Mouse (Mus musculus): Measurements from ENCODE around the gene D630023F18Rik.

D630023F18Rik gene

GRCm38 (mm10) chr1:65109756-65110435, 13.1 kb downstream of the D630023F18Rik start:
- no peak for DNase-seq (ENCODE audit: low spot score)

- no peak for DNase-seq (ENCODE audit: low spot score)
Measured at GRCm38 (mm10) chr1:65109196-65109595, 13.8 kb downstream of the D630023F18Rik start.

- no peak for DNase-seq (ENCODE audit: low spot score)
Measured at GRCm38 (mm10) chr1:65107654-65108279, 15.2 kb downstream of the D630023F18Rik start.

GRCm38 (mm10) chr1:65103273-65103672, 19.7 kb downstream of the D630023F18Rik start, which contains the start of gene Cryga:
TSS of gene Cryga (minus strand) at chr1:65103373.
- DNase-seq (ENCODE audit: low spot score) = no peak

- no peak for DNase-seq (ENCODE audit: low spot score)
Measured at GRCm38 (mm10) chr1:65096953-65097352, 26.1 kb downstream of the D630023F18Rik start.

GRCm38 (mm10) chr1:65091566-65091965, 31.4 kb downstream of the D630023F18Rik start:
- DNase-seq (ENCODE audit: low spot score) = no peak

GRCm38 (mm10) chr1:65090370-65090769, 32.6 kb downstream of the D630023F18Rik start:
- DNase-seq (ENCODE audit: low spot score) = peak; percentile 75

GRCm38 (mm10) chr1:65088567-65089356, 34.3 kb downstream of the D630023F18Rik start:
- peak; percentile 7 for DNase-seq (ENCODE audit: low spot score)

- no peak for DNase-seq (ENCODE audit: low spot score)
Measured at GRCm38 (mm10) chr1:65082188-65082587, 40.8 kb downstream of the D630023F18Rik start, which contains the start of gene Crygb. TSS of gene Crygb (minus strand) at chr1:65082288.

- no peak for DNase-seq (ENCODE audit: low spot score)
Measured at GRCm38 (mm10) chr1:65075607-65076006, 47.4 kb downstream of the D630023F18Rik start.

GRCm38 (mm10) chr1:65073589-65073988, 49.4 kb downstream of the D630023F18Rik start, which contains the start of gene Crygc:
TSS of gene Crygc (minus strand) at chr1:65073689.
- DNase-seq (ENCODE audit: low spot score) = no peak

GRCm38 (mm10) chr1:65067842-65068241, 55.2 kb downstream of the D630023F18Rik start:
- no peak for DNase-seq (ENCODE audit: low spot score)

- DNase-seq (ENCODE audit: low spot score) = no peak
Measured at GRCm38 (mm10) chr1:65064201-65064600, 58.8 kb downstream of the D630023F18Rik start.

GRCm38 (mm10) chr1:65063352-65063751, 59.7 kb downstream of the D630023F18Rik start, which contains the start of gene Crygd:
TSS of gene Crygd (minus strand) at chr1:65063452.
- DNase-seq (ENCODE audit: low spot score) = no peak
